Mouse (Mus musculus): ENCODE measurements around the gene Ipo11.
"Not testable (repeated sequence)": the region's sequence is repeated elsewhere in the genome, so short reads cannot be mapped to it uniquely, and the experiment has no call there.

The Ipo11 gene

GRCm38 (mm10) chr13:106936256-106937137 is at the start of gene Ipo11:
Gene Ipo11, minus strand, starts transcription at chr13:106936958.
- DNase-seq, result peak; percentile 82 to 87

DNA sequence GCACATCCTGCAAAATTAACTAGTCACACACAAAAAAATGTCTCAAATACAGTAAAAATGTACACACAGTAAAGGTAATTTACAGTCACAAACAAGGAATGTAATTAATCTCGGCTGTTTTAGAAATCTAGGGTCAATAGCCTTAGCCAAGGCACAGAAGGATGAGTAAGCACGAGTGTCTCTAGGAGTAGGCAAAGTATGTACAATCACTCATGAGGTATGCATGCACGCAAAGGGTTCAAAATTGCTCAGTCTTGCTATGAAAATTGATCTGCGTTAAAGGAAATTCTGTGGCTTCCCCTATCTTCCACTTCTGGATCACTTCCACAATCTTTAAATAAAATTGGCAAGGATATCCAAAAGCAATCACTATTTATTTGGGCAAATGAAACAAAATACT is 24.7 kb upstream of the Ipo11 start:
- no peak for DNase-seq

- DNase-seq, result no peak
Measured at GRCm38 (mm10) chr13:106960557-106960956, 23.8 kb upstream of the Ipo11 start.

DNA sequence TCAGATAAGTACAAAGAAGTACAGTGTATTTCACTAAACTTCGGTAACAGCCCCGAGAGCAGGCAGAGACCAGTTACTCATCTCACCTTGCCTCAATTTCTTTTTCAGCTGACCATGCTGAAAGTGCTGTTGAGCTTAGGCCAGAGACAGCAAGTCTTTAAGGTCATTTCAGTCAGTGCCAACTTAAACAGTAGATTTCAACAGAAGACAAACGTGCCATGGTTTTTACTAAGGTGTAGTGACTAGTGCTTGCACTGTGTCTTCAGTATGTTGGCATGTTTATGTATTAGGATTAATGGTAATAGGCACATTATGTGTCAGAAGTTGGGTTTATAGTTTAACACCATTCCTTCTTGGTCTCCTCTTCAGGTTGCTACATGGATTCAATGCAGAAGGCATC is 21.5 kb upstream of the Ipo11 start:
- DNase-seq, result no peak

DNA sequence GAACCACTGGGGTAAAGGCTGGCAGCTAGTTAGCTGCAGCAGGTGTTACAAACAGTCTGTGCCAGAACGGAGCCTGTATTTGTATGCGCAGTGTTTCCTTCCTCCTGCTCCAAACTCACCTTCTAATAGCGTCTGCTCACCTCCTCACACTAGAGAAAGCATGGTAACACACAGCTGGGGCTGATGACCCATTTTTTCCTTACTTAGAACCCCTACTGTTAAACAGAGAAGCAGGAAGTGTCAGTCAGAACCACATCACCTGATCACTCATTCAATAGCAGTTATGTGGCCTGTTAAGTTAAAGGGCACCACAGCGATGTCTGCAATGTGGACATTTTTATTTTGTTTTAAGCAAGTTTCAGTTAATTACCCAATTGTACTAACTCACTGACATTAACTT is 20.8 kb upstream of the Ipo11 start:
- DNase-seq, result no peak

GRCm38 (mm10) chr13:106954880-106955279 is 18.1 kb upstream of the Ipo11 start:
- no peak for DNase-seq

GRCm38 (mm10) chr13:106947583-106947982 is 10.8 kb upstream of the Ipo11 start:
- DNase-seq, result no peak

DNA sequence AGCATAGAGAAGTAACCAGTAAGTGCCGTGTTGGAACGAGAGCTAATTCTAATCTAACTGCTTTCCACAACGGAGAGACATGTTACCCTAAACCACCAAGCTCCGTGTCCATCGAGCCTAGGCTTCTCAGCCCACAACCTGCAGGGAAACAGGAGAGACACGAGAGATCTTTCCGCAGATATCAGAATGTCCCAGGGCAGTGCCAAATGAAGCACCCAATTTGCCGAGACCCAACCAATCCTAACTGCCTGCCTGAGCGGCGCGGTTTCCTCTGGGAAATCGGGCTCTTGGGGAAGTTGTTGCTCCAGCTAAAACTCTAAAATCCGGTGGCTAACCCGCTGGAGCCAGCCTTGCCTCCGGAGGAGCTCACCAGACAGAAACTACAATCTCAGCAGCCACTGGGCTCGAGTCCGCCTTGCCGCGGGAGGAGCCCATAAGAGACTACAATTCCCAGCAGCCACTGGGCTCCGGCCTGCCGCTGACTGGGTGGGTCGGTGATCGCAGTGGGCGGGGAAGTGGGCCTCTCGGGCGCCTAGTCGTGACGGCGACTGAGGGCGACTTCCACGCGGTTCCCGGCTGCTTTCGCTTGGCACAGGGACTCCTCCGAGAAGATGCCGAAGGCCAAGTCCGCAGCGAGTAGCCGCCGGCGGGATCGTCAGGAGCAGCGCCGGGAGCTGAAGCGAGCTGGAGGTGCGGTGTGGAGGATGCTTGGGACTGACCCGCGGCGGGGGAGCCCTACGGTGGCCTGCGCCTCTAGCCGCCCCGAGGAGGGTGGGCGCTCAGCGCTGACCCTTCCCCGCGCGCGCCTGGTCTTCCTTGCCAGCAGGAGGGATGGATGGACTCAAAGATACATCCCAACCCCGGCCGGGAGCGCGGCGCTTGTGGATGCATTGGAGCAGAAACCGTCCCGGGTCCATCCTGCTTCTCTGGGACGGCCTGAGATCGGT is 10.1 kb upstream of the Ipo11 start, which contains the start of gene Dimt1:
Gene Dimt1, plus strand, starts transcription at position 534 of the 947 bp plus-strand sequence.
- peak; percentile 90 to 94 for DNase-seq

- no peak for DNase-seq
Measured at GRCm38 (mm10) chr13:106945518-106945917, 8.8 kb upstream of the Ipo11 start.

GRCm38 (mm10) chr13:106942721-106943120 is 6.0 kb upstream of the Ipo11 start:
- DNase-seq, result no peak

DNA sequence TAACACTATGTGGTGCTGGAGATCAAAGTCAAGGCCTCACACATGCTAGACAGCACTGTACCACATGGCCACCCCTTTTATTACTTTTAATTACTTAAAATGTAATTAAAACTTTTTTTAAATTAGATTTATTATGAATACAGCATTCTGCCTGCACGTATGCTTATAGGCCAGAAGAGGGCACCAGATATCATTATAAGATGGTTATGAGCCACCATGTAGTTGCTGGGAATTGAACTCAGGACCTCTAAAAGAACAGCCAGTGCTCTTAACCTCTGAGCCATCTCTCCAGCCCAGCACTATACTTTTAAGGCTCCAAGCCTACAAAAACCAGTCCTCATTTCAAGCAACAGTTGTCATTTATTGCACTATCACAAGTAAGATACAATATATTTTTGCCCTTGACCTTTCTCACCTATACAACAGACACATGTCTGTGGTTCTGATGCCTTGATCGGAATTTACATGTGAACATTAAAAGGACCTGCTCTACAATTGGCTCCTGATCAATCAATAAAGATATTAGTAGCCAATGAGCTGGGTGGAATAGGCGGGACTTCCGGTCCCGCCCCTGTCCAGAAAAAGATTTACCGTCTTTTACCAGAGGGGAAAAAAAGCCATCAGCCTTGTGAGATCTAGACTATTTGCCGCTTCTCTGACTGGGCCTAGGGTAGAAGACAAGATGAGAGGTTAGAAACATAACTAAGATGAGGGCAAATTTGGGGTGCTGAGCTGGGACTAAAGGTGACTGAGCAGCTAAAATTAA is 4.6 kb upstream of the Ipo11 start:
- no peak for DNase-seq

DNA sequence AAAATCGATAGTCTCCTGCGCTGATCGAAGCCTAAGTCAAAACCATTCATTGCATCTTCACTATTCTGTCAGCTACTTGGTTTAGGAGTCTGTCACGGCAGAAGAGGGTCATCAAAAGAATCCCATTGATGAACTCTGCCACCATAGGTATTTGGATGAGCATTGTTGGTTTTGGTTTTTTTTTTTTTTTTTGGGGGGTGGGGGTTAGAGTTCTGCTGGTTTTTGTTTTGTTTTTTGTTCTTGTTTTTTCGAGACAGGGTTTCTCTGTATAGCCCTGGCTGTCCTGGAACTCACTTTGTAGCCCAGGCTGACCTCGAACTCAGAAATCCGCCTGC is 347 bp upstream of the Ipo11 start:
- no peak for DNase-seq

- DNase-seq, result no peak
Measured at GRCm38 (mm10) chr13:106935871-106936255, 895 bp downstream of the Ipo11 start.

GRCm38 (mm10) chr13:106929201-106929600 is 7.6 kb downstream of the Ipo11 start:
- DNase-seq, result no peak

- no peak for DNase-seq
Measured at GRCm38 (mm10) chr13:106928296-106928695, 8.5 kb downstream of the Ipo11 start.

DNA sequence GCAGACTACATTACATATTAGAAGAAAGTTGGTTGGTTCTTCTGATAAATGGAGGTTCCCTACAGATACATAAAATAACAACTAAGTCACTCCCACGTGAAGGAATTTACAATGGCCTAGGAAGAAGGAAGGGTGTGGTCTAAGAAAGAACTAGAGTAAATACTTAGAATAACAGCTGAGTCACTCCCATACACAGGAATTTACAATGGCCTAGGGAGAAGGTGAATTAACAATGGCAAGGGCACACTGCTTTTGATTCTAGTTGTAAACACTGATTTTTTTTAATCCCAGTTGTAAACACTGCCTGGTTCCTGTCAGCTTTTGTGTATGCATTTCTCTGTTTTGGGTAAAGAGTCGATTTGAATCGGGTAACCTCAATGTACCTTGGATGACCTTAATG is 10.8 kb downstream of the Ipo11 start:
- DNase-seq, result not testable (repeated sequence)

- no peak for DNase-seq
Measured at GRCm38 (mm10) chr13:106918322-106919050, 18.3 kb downstream of the Ipo11 start.

DNA sequence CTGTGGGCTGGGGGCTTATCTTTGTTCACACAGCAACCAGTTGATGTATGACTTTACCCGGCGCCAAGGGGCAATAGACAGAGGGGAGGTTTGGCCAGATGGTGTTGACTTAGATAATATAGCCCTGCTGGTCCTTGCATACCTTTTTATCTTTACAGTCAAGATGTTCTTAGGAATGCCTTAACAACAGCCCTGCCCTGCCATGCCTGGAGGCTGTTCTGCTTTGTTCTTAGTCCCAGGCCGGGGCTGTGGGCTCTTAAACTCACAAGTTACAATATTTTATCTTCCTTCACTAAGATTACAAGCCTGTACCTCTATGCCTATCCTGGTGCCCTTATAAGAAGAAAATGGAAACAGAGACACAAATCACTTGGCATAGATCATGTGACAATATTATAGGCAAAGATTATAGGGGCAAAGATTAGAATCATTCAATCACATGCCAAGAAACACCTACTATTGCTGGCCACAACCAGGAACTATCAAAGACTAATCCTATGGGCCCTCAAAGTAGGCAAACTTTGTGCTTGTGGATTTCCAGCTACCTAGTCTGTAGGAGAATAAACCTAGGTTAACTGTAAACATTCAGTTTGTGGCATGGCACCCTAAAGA is 23.5 kb downstream of the Ipo11 start:
- no peak for DNase-seq

GRCm38 (mm10) chr13:106910096-106910495 is 26.7 kb downstream of the Ipo11 start:
- no peak for DNase-seq

DNA sequence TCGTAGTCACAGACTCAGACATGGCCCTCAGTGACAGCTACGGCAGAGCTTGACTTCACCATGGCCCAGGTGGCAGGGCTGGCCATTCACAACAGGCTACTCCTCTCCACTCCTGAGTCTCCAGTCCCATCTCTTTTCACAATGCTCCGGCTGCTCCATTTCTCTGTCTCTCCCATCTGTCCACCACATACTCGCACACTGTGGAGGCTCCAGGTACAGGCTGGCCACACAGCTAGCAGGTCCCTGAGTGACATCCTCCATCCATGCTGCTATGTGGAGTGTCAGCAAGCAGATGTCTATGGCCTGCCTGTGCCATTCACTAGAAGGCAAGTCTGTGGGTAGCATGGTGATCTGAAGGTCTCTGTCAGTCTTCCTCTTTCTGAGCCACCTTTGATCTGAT is 29.5 kb downstream of the Ipo11 start:
- no peak for DNase-seq

DNA sequence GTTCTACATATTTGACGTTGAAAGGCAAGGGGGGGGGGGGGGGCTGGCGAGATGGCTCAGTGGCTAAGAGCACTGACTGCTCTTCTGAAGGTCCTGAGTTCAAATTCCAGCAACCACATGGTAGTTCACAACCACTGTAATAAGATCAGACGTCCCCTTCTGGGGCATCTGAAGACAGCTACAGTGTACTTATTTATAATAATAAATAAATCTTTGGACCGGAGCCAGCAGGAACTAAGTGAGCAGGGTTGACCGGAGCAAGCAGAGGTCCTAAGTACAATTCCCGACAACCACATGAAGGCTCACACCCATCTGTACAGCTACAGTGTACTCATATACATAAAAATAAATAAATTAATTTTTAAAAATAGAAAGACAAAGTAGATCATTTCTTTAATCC is 31.6 kb downstream of the Ipo11 start:
- DNase-seq, result not testable (repeated sequence)

DNA sequence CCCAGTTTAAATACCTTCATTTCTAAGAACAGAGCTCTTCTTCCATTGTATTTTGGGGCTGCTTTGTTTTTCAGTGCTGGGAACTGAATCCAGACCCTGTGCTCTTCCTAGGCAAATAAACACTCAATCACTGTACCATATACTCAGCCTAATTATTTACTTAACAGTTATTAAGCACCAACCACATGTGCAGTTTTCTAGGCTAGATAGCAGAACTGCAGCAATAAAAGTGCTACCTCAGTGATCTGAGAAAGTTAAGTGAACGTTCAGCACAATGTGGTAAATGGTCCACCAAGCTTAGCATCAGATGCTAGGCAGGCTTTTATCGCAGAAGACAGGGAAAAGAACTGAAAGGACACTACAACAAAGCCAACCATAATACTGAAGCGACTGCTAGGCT is 32.1 kb downstream of the Ipo11 start:
- no peak for DNase-seq

Measured in thymus, postnatal 36 days (tissue).